ENCODE assay signal across 8 mouse cellular contexts in genomic region chr3:88425330-88425689, GRCm38 (mm10). TPM values are rescaled to one million over a fixed set of nuclear protein-coding genes. Genes with fewer than 3 reads are reported as not detected.
A peak's percentile ranks its signal among the peaks of the same experiment; 100 is the strongest.
DNase-seq lines count a peak whose midpoint lies in the region; ATAC-seq and TF ChIP-seq lines count a peak whose summit lies in the region.

No protein-coding gene starts in this region.

- no peak overlapping the region for H3K9ac ChIP-seq in lung, postnatal 0 days (replicated peaks; ENCODE audit: low read depth)
- H3K9ac ChIP-seq in liver, embryonic 13.5 days, result peak overlapping the region; percentile 47; the same call in 1 of the 2 replicates
- H3K9ac ChIP-seq in stomach, postnatal 0 days (ENCODE audit: low read length), result no peak overlapping the region

- no peak for ATAC-seq in lung, postnatal 0 days
- ATAC-seq in liver, embryonic 13.5 days (ENCODE audit: low read depth), result no peak
- ATAC-seq in stomach, postnatal 0 days (ENCODE audit: low FRiP score, low TSS enrichment), result no peak

- H3K4me3 ChIP-seq in cerebellum, adult 2 months (replicated peaks; ENCODE audit: insufficient read depth, low read depth, low read length), result peak overlapping the region; percentile 16
- peak overlapping the region; percentile 55 for H3K4me3 ChIP-seq in lung, postnatal 0 days (ENCODE audit: low read depth, low read length)
- H3K4me3 ChIP-seq in liver, embryonic 13.5 days (replicated peaks), result peak overlapping the region; percentile 42
- H3K4me3 ChIP-seq in stomach, postnatal 0 days (ENCODE audit: low read depth, low read length), result peak overlapping the region; percentile 78; the same call in 1 of the 2 replicates

- no peaks in the 10 kb centered on the region for H3K9me3 ChIP-seq in lung, postnatal 0 days (ENCODE audit: low read length)
- no peaks in the 10 kb centered on the region for H3K9me3 ChIP-seq in liver, embryonic 13.5 days (replicated peaks)
- H3K9me3 ChIP-seq in stomach, postnatal 0 days (ENCODE audit: control insufficient read depth, low read length), result no peaks in the 10 kb centered on the region

- TF ChIP-seq EP300 in lung, postnatal 0 days (IDR thresholded peaks at IDR 0.05), result 0 out of 2 replicates have a peak, but pooled peaks have one; percentile 1
- no peak for TF ChIP-seq EP300 in stomach, postnatal 0 days (optimal IDR thresholded peaks at IDR 0.05)

- peaks cover 22% of the 10 kb centered on the region for H3K4me1 ChIP-seq in cerebellum, adult 2 months (ENCODE audit: control insufficient read depth, insufficient read depth, low read length)
- peaks cover 11% of the 10 kb centered on the region; the same call in 1 of the 2 replicates for H3K4me1 ChIP-seq in lung, postnatal 0 days (ENCODE audit: insufficient read depth, low read depth, low read length)
- peaks cover 54% of the 10 kb centered on the region for H3K4me1 ChIP-seq in liver, embryonic 13.5 days (replicated peaks)
- peaks cover 7% of the 10 kb centered on the region for H3K4me1 ChIP-seq in stomach, postnatal 0 days (replicated peaks; ENCODE audit: control insufficient read depth, insufficient read depth)

- no peak for TF ChIP-seq POLR2A in cerebellum, adult 2 months (IDR thresholded peaks at IDR 0.05; ENCODE audit: borderline replicate concordance, insufficient read depth, low read length)

- no peak for DNase-seq in cerebellum, adult 2 months
- DNase-seq in cerebellum, postnatal 25 days, result no peak
- DNase-seq in lung, postnatal 0 days (ENCODE audit: low spot score), result no peak
- no peak for DNase-seq in lung, postnatal 4 days
- no peak for DNase-seq in liver, embryonic 13.5 days
- DNase-seq in stomach, postnatal 0 days (ENCODE audit: low spot score), result no peak
- DNase-seq in right cerebral cortex, postnatal 14 days, result no peak
- DNase-seq in cerebellum, adult 18-20 months, result no peak

- 6% methylated on average over 2 of the region's 2 CpGs for WGBS in cerebellum, adult 2 months
- WGBS in lung, postnatal 0 days, result 16% methylated on average over 2 of the region's 2 CpGs
- 9% methylated on average over 2 of the region's 2 CpGs for WGBS in liver, embryonic 13.5 days (ENCODE audit: insufficient replicate concordance)
- WGBS in stomach, postnatal 0 days, result 10% methylated on average over 2 of the region's 2 CpGs

- H3K4me2 ChIP-seq in lung, postnatal 0 days (replicated peaks; ENCODE audit: low read depth, low read length), result peak overlapping the region; percentile 46
- H3K4me2 ChIP-seq in liver, embryonic 13.5 days, result peak overlapping the region; percentile 56
- H3K4me2 ChIP-seq in stomach, postnatal 0 days (replicated peaks; ENCODE audit: low read depth), result peak overlapping the region; percentile 36

- H3K27me3 ChIP-seq in cerebellum, adult 2 months (ENCODE audit: control insufficient read depth, insufficient read depth, low read length), result no peaks in the 10 kb centered on the region
- H3K27me3 ChIP-seq in lung, postnatal 0 days (replicated peaks; ENCODE audit: insufficient read depth, low read length), result no peaks in the 10 kb centered on the region
- no peaks in the 10 kb centered on the region; the same call in 1 of the 2 replicates for H3K27me3 ChIP-seq in liver, embryonic 13.5 days
- H3K27me3 ChIP-seq in stomach, postnatal 0 days (ENCODE audit: control insufficient read depth, insufficient read depth, low read length), result no peaks in the 10 kb centered on the region

- TF ChIP-seq CTCF in cerebellum, adult 2 months (IDR thresholded peaks at IDR 0.05; ENCODE audit: borderline replicate concordance, insufficient read depth, low read depth, low read length), result no peak
- TF ChIP-seq CTCF in lung, postnatal 0 days (IDR thresholded peaks at IDR 0.05), result no peak
- no peak for TF ChIP-seq CTCF in stomach, postnatal 0 days (IDR thresholded peaks at IDR 0.05; ENCODE audit: low read depth)

- 0 out of 2 replicates have a peak, but pooled peaks cover 2% of the 10 kb centered on the region for H3K36me3 ChIP-seq in lung, postnatal 0 days (ENCODE audit: insufficient read depth, low read length)
- H3K36me3 ChIP-seq in liver, embryonic 13.5 days, result peaks cover 12% of the 10 kb centered on the region
- H3K36me3 ChIP-seq in stomach, postnatal 0 days (ENCODE audit: control insufficient read depth, insufficient read depth, low read length), result peaks cover 3% of the 10 kb centered on the region

- H3K27ac ChIP-seq in cerebellum, adult 2 months (ENCODE audit: insufficient read depth, low read length), result no peak overlapping the region
- H3K27ac ChIP-seq in lung, postnatal 0 days (ENCODE audit: low read length), result no peak overlapping the region
- H3K27ac ChIP-seq in liver, embryonic 13.5 days, result no peak overlapping the region; the same call in 1 of the 2 replicates
- no peak overlapping the region for H3K27ac ChIP-seq in stomach, postnatal 0 days (replicated peaks)

RNA-seq across cellular contexts. Expression of gene Slc25a44, which starts 0.4 kb away (rescaled TPM):
- 57.6 and 61.2 TPM in 2 replicates for polyA plus RNA-seq in cerebellum, adult 2 months (2012; rRNA removed)
- 9.3 and 11.3 TPM in 2 replicates for polyA plus RNA-seq in lung, postnatal 0 days (2015; fragmentation: Nextera tagmentation; extraction: Ambion mirVana)
- 10.4 and 13.2 TPM in 2 replicates for polyA plus RNA-seq in liver, embryonic 13.5 days (2015; fragmentation: Nextera tagmentation; extraction: Ambion mirVana)
- 9.7 and 9.8 TPM in 2 replicates for polyA plus RNA-seq in stomach, postnatal 0 days (2015; fragmentation: Nextera tagmentation; extraction: Ambion mirVana)

RNA-seq across cellular contexts. Expression of gene Pmf1, which starts 15.2 kb away (rescaled TPM):
- polyA plus RNA-seq in cerebellum, adult 2 months (2012; rRNA removed), result 13.8 and 14.5 TPM in 2 replicates
- polyA plus RNA-seq in lung, postnatal 0 days (2015; fragmentation: Nextera tagmentation; extraction: Ambion mirVana), result 27.9 and 30.6 TPM in 2 replicates
- 97.1 and 105 TPM in 2 replicates for polyA plus RNA-seq in liver, embryonic 13.5 days (2015; fragmentation: Nextera tagmentation; extraction: Ambion mirVana)
- polyA plus RNA-seq in stomach, postnatal 0 days (2015; fragmentation: Nextera tagmentation; extraction: Ambion mirVana), result 55.6 and 58.1 TPM in 2 replicates

RNA-seq across cellular contexts. Expression of gene Sema4a, which starts 35.7 kb away (rescaled TPM):
- 31.6 and 31.8 TPM in 2 replicates for polyA plus RNA-seq in cerebellum, adult 2 months (2012; rRNA removed)
- polyA plus RNA-seq in lung, postnatal 0 days (2015; fragmentation: Nextera tagmentation; extraction: Ambion mirVana), result 9.0 and 9.2 TPM in 2 replicates
- polyA plus RNA-seq in liver, embryonic 13.5 days (2015; fragmentation: Nextera tagmentation; extraction: Ambion mirVana), result 13.8 and 15.8 TPM in 2 replicates
- 27.9 and 32.7 TPM in 2 replicates for polyA plus RNA-seq in stomach, postnatal 0 days (2015; fragmentation: Nextera tagmentation; extraction: Ambion mirVana)

RNA-seq across cellular contexts. Expression of gene Bglap, which starts 41.0 kb away (rescaled TPM):
- 0.57 TPM in 1 of 2 replicates, not detected in the other for polyA plus RNA-seq in cerebellum, adult 2 months (2012; rRNA removed)
- not detected in 2 replicates for polyA plus RNA-seq in lung, postnatal 0 days (2015; fragmentation: Nextera tagmentation; extraction: Ambion mirVana)
- not detected in 2 replicates for polyA plus RNA-seq in liver, embryonic 13.5 days (2015; fragmentation: Nextera tagmentation; extraction: Ambion mirVana)
- polyA plus RNA-seq in stomach, postnatal 0 days (2015; fragmentation: Nextera tagmentation; extraction: Ambion mirVana), result 0.64 TPM in 1 of 2 replicates, not detected in the other

RNA-seq across cellular contexts. Expression of gene Bglap2, which starts 46.8 kb away (rescaled TPM):
- polyA plus RNA-seq in cerebellum, adult 2 months (2012; rRNA removed), result 2.1 TPM in 1 of 2 replicates, not detected in the other
- not detected in 2 replicates for polyA plus RNA-seq in lung, postnatal 0 days (2015; fragmentation: Nextera tagmentation; extraction: Ambion mirVana)
- not detected in 2 replicates for polyA plus RNA-seq in liver, embryonic 13.5 days (2015; fragmentation: Nextera tagmentation; extraction: Ambion mirVana)
- polyA plus RNA-seq in stomach, postnatal 0 days (2015; fragmentation: Nextera tagmentation; extraction: Ambion mirVana), result 20.1 and 24.9 TPM in 2 replicates

Comparison
In these comparisons a context has a peak if more than half of its experiments do, and no peak if none do; other contexts are left out.
1. H3K4me3 ChIP-seq: peak in every context shown above with its lines; median percentile 78 in stomach, postnatal 0 days; 55 in lung, postnatal 0 days; 42 in liver, embryonic 13.5 days; 16 in cerebellum, adult 2 months.